ENCODE assay signal across 18 mouse cellular contexts in the genomic region with DNA sequence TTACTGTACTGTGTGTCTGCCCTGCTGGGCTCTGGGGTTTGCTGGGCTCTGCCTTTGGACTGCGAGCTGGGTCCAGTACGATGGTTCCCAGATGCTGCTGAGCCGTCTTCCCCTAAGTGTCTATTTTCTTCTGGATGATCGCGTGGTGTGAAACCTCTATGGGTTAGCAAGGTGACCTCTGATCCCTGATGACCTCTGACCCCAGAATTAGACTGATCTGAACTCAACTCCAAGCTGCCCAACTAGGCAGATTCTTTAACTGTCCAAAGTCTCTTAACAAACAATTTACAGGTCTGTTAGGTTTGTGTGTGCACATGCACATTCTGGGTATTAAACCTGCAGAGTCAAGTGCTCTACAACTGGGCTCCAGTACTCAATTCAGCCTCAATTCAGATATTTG. TPM values are rescaled to one million over a fixed set of nuclear protein-coding genes. Genes with fewer than 3 reads are reported as not detected.
A peak's percentile ranks its signal among the peaks of the same experiment; 100 is the strongest.
DNase-seq lines count a peak whose midpoint lies in the region; ATAC-seq lines count a peak whose summit lies in the region.
"Had no signal": no experiment of that assay in that cellular context is flagged by ENCODE, and none has a peak within 500 bp of the region (broad histone marks: within the 10 kb centered on the region; RNA-seq: fewer than 3 reads in every experiment).

No protein-coding gene starts in this region.

- no peaks in the 10 kb centered on the region for H3K36me3 ChIP-seq in lung, embryonic 16.5 days (ENCODE audit: control insufficient read depth, insufficient read depth, low read length)
- H3K36me3 ChIP-seq: embryonic facial prominence, embryonic 12.5 days; forebrain, embryonic 15.5 days; heart, embryonic 15.5 days had no signal

- WGBS in lung, embryonic 16.5 days, result 69% methylated on average over 5 of the region's 5 CpGs

- peak; percentile 33 for DNase-seq in kidney, adult 11 months
- DNase-seq in kidney, postnatal 4 days, result no peak
- DNase-seq in kidney, adult 9 months, result peak; percentile 62
- DNase-seq in kidney, postnatal 14 days, result no peak
- no peak for DNase-seq in lung, postnatal 25 days (ENCODE audit: low spot score)
- peak; percentile 75 for DNase-seq in yolk sac, embryonic 10.5 days (ENCODE audit: low spot score)
- DNase-seq: adrenal gland, adult 2 months; adrenal gland, postnatal 36 days; cerebellum, adult 2 months; cerebellum, postnatal 10 days; gastrocnemius, postnatal 36 days; heart, adult 11 months; heart, postnatal 14 days had no signal

- H3K9ac ChIP-seq in lung, embryonic 16.5 days (ENCODE audit: low read length), result no peak overlapping the region
- H3K9ac ChIP-seq: embryonic facial prominence, embryonic 12.5 days; forebrain, embryonic 15.5 days; heart, embryonic 15.5 days; hindbrain, embryonic 14.5 days had no signal

- peaks cover 8% of the 10 kb centered on the region for H3K4me1 ChIP-seq in lung, embryonic 16.5 days (replicated peaks; ENCODE audit: control insufficient read depth, insufficient read depth, low read length)

- H3K4me2 ChIP-seq in lung, embryonic 16.5 days (ENCODE audit: low read depth, low read length), result no peak overlapping the region
- H3K4me2 ChIP-seq: embryonic facial prominence, embryonic 12.5 days; forebrain, embryonic 15.5 days; heart, embryonic 15.5 days; hindbrain, embryonic 14.5 days had no signal

- no peaks in the 10 kb centered on the region for H3K9me3 ChIP-seq in lung, embryonic 16.5 days (ENCODE audit: control insufficient read depth, low read length)
- H3K9me3 ChIP-seq: embryonic facial prominence, embryonic 12.5 days; forebrain, embryonic 15.5 days; heart, embryonic 15.5 days had no signal

- peak; percentile 30; the same call in 1 of the 2 replicates for ATAC-seq in lung, embryonic 16.5 days (ENCODE audit: low read depth)

- H3K27me3 ChIP-seq in lung, embryonic 16.5 days (ENCODE audit: control insufficient read depth, insufficient read depth, low read depth, low read length), result no peaks in the 10 kb centered on the region
- H3K27me3 ChIP-seq: embryonic facial prominence, embryonic 12.5 days; forebrain, embryonic 15.5 days; heart, embryonic 15.5 days had no signal

- H3K4me3 ChIP-seq in lung, embryonic 16.5 days (ENCODE audit: low read length), result no peak overlapping the region
- H3K4me3 ChIP-seq: embryonic facial prominence, embryonic 12.5 days; forebrain, embryonic 15.5 days; heart, embryonic 15.5 days had no signal

- no peak overlapping the region for H3K27ac ChIP-seq in lung, embryonic 16.5 days (ENCODE audit: low read length)
- H3K27ac ChIP-seq: embryonic facial prominence, embryonic 12.5 days; forebrain, embryonic 15.5 days; heart, embryonic 15.5 days; hindbrain, embryonic 14.5 days had no signal

RNA-seq across cellular contexts. Expression of a gene that starts 37.5 kb away (rescaled TPM):
- polyA plus RNA-seq in lung, embryonic 16.5 days (2015; fragmentation: Nextera tagmentation; extraction: Ambion mirVana), result 52.5 and 57.2 TPM in 2 replicates

Comparison
In these comparisons a context has a peak if more than half of its experiments do, and no peak if none do; other contexts are left out.
1. DNase-seq: peak in kidney, adult 11 months (single experiment), kidney, adult 9 months (single experiment) and yolk sac, embryonic 10.5 days (single experiment); none in kidney, postnatal 4 days (0 of 2), kidney, postnatal 14 days (single experiment) and lung, postnatal 25 days (single experiment).